Mouse (Mus musculus) olfactory bulb, adult 2 months (tissue): ENCODE measurements around the gene Rbbp6. TPM values are rescaled to one million over a fixed set of nuclear protein-coding genes. Genes with fewer than 3 reads are reported as not detected.
A peak's percentile ranks its signal among the peaks of the same experiment; 100 is the strongest.

ENCODE experiments used
- H3K27ac ChIP-seq: fragments of 200-500 bp; 2 replicates; pipeline ENCODE4 v1.5.1; 2012; ENCODE audit warnings: low read depth, low read length; ENCODE audit not compliant: insufficient read depth
- H3K4me1 ChIP-seq: fragments of 200-500 bp; 2 replicates; pipeline ENCODE4 v1.6.1; 2012; ENCODE audit warnings: low read length; ENCODE audit not compliant: control insufficient read depth, insufficient read depth
- H3K4me3 ChIP-seq: fragments of 200-500 bp; 2 replicates; pipeline ENCODE4 v1.5.1; 2012; ENCODE audit warnings: mild to moderate bottlenecking, low read depth, low read length, moderate library complexity; ENCODE audit not compliant: insufficient read depth
- CTCF ChIP-seq: fragments of 200-500 bp; IDR thresholded peaks from 2 replicates; pipeline ENCODE4 v1.5.1; 2012; ENCODE audit warnings: low read depth, mild to moderate bottlenecking, low read length, moderate library complexity; ENCODE audit not compliant: insufficient read depth
- POLR2A ChIP-seq: fragments of 200-500 bp; IDR thresholded peaks from 2 replicates; pipeline ENCODE4 v1.6.1; 2012; ENCODE audit warnings: mild to moderate bottlenecking, low read depth, low read length, moderate library complexity; ENCODE audit not compliant: insufficient read depth
- WGBS: fragments of 180-500 bp; shearing (Covaris S2); methylation state at CpG from one replicate; pipeline ENCODE4 v1.1.7; 2018; 5-methylcytosine and 5-hydroxymethylcytosine counted together
- polyA plus RNA-seq: library from polyadenylated mRNA; stranded (reverse); fragments of >200 nt; gene quantifications from 2 replicates; pipeline ENCODE4 v1.2.4, GENCODE M21; 2012; ENCODE audit warnings: low replicate concordance; ENCODE audit not compliant: missing spikeins, insufficient read depth, insufficient read length

Gene Rbbp6
- polyA plus RNA-seq, 1 experiment = 191 TPM

GRCm38 (mm10) chr7:123030295-123030694 lies 64.8 kb downstream of the Rbbp6 start:
- 6% methylated on average over 13 of the region's 13 CpGs for WGBS
- TF ChIP-seq CTCF (no peak), POLR2A (no peak)
- peaks cover 27% of the 10 kb centered on the region for H3K4me1 ChIP-seq
- H3K27ac ChIP-seq = no peak overlapping the region
- peak overlapping the region; percentile 43 for H3K4me3 ChIP-seq

DNA sequence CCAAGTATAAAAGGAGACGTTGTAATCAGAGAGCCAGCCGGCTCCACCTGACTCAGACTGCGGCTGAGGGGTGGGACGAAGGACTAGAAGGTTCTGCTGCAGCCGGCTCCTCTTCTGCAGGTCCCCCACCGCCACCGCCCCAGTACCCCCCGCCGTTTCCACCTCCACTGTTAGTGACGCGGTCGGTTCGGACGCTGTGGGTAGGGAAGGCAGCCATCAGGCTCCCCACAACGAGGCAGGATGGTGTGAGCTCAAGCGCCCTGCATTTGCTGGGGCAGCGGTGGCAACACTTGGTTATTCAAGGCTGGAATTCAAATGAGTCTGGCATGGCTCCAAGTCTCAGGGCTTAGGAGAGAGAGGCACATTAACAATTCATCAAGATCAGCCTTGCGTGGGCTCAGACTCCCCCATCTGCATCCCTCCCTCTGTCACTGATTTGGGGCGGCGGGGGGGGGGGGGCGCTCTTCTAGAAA lies 65.3 kb downstream of the Rbbp6 start:
- peak overlapping the region; percentile 43 for H3K4me3 ChIP-seq
- peaks cover 27% of the 10 kb centered on the region for H3K4me1 ChIP-seq
- TF ChIP-seq POLR2A (no peak), CTCF (no peak)
- WGBS = under 1% methylated on average over 21 of the region's 21 CpGs
- H3K27ac ChIP-seq = no peak overlapping the region

DNA sequence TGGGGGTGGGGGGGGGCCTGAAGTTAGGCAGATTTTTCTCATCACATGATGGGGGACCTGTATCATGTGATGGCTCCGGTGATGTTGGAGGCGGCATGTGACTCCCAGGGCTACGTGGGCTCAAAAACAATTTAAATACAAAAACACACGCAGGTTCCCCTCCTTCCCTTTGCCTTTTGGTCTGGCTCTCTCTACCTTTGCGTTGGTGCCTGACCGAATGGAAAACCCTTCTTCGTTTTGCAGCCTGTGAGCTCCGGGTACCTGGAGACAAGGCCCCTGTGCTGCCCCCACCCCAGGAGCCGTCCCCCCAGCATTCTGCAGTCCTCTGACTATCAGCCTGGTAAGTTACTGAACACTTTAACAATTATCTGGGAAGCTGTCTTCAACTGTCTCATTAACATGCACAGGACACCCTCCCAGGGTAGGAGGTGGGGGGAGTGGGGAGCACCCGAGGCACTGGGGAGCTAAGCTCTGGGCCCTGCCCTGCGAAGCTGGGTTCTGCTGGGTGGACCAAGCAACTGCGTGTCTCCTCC lies 65.8 kb downstream of the Rbbp6 start:
- 3% methylated on average over 12 of the region's 12 CpGs for WGBS
- H3K27ac ChIP-seq = no peak overlapping the region
- H3K4me1 ChIP-seq = peaks cover 27% of the 10 kb centered on the region
- TF ChIP-seq CTCF = no peak
- TF ChIP-seq POLR2A = no peak
- peak overlapping the region; percentile 43 for H3K4me3 ChIP-seq

DNA sequence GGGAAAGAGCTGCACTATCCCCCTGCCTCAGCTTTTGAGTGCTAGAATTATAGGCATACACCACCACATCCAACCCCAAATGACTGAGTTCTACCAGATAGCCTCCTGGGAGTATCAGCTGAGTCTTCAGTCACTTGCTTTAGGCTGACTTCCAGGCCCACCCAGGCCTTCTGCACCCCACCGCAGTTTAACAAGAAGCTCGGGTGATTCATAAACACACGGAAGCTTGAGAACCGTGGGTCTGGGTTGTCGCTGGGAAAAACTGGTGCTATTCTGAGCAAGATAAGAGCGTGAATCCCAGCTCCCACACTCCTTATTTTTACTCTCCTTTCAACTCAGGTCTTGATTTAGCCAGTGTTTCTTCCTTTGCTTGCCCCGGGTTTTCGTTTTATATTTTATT lies 69.8 kb downstream of the Rbbp6 start:
- Histone ChIP-seq H3K4me1 (peaks cover 25% of the 10 kb centered on the region), H3K4me3 (no peak overlapping the region), H3K27ac (no peak overlapping the region)
- WGBS = 47% methylated on average over 8 of the region's 8 CpGs
- TF ChIP-seq CTCF (no peak), POLR2A (no peak)

DNA sequence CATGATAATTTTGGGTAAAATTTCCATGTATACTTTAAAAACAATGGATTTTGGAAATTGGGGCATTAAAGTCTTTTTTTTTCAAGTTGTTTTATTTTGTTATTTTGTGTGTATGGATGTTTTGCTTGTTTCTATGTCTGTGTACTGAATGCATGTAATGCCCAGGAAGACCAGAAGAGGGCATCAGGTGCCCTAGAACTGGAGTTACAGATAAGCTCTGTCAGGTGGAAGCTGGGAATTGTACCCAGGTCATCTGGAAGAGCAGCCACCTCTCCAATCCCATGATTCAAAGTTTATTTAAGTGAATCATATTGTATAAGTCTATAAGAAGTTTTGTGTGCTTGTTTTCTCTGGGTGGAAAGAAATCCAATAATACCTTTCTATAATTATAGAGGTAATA lies 73.8 kb downstream of the Rbbp6 start:
- Histone ChIP-seq H3K4me1 (peaks cover 4% of the 10 kb centered on the region; the same call in 1 of the 2 replicates), H3K4me3 (no peak overlapping the region), H3K27ac (no peak overlapping the region)
- TF ChIP-seq POLR2A (no peak), CTCF (no peak)

DNA sequence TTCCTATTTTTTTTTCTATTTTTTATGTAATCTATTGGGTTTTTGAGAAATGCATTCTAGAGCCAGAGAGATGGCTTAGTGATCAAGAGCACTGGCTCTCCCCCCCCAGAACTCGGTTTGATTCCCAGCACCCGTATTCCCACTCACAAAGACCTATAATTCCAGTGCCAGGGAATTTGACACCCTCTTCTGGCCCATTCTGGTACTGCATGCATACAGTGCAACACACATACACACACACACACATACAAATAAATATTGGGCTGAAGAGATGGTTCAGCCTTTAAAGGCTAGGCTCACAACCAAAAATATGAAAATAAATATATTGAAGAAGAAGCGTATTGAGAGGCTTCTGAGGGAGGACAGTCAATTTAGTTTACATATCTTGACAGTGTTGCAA lies 79.7 kb downstream of the Rbbp6 start:
- WGBS = 99% methylated on average over 3 of the region's 3 CpGs

GRCm38 (mm10) chr7:123046473-123047091 lies 81.1 kb downstream of the Rbbp6 start:
- H3K27ac ChIP-seq = no peak overlapping the region; the same call in 1 of the 2 replicates
- H3K4me3 ChIP-seq = no peak overlapping the region
- no peak for TF ChIP-seq CTCF
- no peak for TF ChIP-seq POLR2A
- peaks cover 8% of the 10 kb centered on the region for H3K4me1 ChIP-seq
- 44% methylated on average over 13 of the region's 13 CpGs for WGBS

More for the DNA sequence above, 79.7 kb downstream of the Rbbp6 start:
- Histone ChIP-seq H3K4me1 (peaks cover 8% of the 10 kb centered on the region), H3K27ac (no peak overlapping the region), H3K4me3 (no peak overlapping the region)
- no peak for TF ChIP-seq POLR2A
- TF ChIP-seq CTCF = no peak

Other genes with a start within 250 kb of the Rbbp6 start
- gene Tnrc6a, start 158.2 kb downstream of the Rbbp6 start, polyA plus RNA-seq = 45.8 and 189 TPM in 2 replicates
- gene Slc5a11, start 249.1 kb downstream of the Rbbp6 start, polyA plus RNA-seq = not detected in 2 replicates